Mouse (Mus musculus) c-Kit-positive CD71-positive TER-119-negative erythroid progenitor cells, embryonic 14.5 days (primary cell): Measurements from ENCODE around the gene Ostm1.

ENCODE experiments used
- DNase-seq: peaks from one replicate; pipeline ENCODE4 v3.0.0-alpha.2; 2013; ENCODE audit warnings: low read depth

Gene Ostm1

DNA sequence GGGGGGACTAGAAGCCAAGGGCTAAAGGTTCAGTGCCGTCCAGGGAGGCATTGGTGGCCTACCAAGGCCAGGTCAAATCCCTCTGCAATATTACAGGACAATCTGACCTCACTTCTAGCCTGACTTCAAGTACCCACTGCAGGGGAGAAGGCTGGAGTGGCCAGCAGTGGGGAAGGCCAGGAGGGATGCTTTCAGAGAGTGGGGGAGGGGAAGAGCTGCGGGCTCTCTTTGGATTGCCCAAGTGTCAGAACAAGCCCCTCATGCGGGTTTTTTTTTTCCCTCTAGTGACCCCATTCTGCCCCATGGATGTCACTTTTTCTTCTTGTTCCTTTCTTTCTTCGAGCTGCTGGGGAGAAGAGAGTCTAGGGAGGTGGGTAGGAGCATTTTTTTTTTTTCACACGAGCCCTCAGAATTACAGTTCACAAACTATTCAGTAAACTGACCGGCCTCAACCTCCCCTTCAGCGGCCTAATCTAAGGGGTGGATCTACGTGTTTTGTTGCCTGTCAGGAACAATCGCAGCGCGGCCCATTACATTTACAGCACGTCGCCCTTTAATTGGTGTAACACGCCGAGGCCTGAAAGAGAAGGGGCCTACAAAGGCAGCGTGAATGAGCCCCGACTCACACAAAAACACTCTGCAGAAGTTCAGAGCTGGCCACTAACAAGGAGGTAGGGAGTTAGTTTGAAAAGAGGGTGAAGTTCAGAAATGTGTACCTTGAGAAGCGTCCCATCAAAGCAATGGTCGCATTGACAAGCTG lies 47.2 kb downstream of the Ostm1 start:
- DNase-seq = no peak

DNA sequence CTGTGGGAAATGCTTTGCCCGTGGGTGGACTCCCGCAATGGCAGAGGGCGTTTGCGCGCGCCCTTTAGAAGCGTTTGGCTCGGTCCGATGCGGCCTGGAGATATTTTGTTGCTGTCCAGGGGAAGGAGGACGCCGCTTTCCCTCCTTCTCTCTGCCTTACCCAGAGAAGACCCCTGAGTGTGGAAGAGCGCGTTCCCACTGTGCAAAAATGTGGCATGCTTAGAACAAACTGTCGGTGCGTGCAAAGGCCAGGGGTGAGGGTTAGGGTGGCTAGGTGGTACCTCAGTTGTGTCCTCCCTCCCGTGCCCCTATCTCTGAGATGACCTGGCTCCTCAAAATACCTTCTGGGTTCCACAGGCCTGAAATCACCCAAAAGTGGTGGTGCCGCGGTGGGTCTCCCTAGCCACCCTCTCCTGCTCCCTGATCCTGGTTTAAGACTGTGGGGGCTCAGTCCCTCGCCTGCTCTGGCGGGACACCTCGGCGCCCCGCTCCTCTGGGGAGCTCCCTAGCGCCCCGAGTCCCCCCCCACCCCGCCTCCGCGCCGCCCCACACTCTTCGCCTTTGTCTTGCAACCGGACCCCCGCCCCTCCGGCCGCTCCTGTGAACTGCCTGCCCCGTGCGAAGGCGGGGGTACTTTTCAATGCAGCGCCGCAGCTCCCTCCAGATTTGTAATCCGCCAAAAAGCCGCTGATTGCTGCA lies 48.3 kb downstream of the Ostm1 start:
- DNase-seq = no peak

DNA sequence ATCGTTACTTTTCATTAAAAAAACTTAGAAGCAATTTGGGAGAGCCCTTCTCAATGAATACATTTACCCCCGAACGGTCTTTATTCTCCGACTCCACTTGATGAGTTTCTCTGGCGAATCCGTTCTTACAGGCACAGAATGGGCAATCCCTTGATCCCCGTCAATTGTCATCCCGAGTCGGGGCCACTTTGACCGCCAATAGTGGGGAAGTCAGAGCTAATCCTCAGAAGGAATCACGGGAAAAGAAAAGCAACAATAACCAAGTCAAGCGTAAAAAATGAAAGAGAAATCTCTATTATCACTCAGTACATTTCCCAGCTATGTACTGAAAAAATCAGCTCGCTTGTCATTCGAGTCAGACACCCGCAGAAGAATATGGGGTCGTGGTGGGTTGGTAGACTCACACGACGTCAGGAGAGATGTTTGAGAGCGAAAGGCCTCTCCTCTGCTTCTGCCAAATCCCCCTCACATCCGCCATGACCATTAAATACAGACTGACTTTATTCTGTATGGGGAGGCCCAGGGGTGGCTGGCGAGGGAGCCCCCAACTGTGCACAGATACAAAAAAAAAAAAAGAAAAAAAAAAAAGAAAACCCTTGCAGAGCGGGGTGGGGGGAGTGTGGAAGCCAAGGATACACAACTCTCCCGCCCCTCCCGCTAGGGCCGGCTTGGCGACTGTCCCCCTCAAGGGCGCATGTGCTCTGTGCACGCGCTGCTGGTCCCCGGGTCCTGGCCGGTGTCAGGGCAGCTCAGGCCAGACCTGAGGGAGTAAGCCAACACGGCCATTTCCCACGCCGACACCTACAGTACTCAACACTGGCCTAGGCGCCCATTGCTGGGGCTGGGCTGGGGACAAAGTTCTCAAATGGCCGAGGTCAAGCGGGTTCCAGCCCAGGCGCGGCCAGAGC lies 49.1 kb downstream of the Ostm1 start:
- DNase-seq = no peak

DNA sequence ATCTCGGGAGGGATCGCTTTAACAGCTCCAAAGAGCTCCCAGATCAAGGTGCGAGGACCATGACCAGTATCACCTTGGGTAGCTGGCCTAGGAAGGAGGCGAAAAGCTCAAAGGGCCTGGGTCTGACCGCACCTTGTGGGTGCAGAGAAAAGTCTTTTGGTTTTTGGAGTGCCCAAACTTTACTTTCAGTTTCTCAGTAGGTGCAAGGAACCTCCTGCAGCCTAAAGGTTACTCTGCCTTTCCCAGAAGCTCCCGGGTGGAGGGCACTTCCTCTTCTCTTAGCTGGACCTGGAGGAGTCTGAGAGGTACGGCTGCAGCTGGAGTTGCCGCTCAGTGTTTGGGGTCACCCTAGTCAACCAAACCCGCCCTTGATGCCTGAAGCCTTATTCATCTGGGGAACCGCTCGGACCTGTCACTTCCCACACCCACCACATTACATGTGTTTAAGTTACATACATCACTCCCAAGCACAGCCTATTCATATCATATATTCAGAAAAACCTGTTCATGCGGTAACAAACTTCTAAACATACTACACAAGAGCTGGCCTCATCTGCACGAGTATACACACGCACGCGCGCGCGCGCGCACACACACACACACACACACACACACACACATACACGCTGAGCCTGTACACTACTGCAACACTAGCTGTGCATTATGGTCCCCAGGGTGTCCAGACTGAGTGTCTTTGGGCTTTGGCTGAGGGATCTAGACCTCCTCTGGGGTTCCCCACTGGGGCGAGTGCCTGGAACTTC lies 49.9 kb downstream of the Ostm1 start:
- DNase-seq = no peak

- no peak for DNase-seq
These were observed 50.6 kb downstream of the Ostm1 start for GRCm38 (mm10) chr10:42634122-42634720.

- no peak for DNase-seq
These were observed 51.4 kb downstream of the Ostm1 start for GRCm38 (mm10) chr10:42635046-42635445.

DNA sequence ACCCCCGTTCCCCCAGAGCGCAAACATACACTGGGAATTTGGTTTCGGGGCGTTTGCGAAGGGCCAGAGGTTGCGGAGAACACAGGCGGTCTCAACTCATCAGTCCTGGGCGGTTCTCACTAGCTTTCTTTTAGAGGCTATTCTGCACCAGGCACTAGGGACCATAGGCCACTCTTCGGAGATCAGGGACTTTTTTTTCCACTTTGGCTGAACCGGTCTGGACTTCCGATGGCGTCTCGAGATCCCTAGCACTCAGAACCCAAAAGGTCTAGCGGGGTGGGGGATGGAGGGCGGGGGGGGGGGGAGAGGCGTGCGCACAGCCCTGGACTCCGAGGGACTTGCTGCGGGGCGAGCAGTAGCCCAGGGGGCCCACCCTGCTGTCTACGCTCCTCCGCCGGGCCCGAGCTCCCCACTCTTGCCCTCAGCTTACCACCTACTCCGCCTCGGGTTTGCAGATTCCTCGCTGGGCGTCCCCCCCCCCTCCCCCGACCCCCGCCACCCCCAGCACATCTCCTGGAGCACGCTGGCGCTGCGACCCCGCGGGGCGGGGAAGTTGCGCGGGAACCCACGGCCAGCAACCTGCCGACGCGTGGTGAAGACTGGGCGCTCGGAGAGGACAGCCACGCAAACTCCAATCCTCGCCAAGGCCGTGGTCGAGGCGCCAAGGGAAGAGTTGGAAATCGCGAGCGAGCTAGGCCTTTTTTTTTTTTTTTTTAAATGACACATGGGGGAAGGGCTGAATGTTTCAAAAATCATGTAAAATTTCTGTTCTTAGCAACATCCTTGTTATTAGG lies 52.1 kb downstream of the Ostm1 start:
- no peak for DNase-seq

GRCm38 (mm10) chr10:42636360-42637182 lies 52.9 kb downstream of the Ostm1 start:
- DNase-seq = no peak

DNA sequence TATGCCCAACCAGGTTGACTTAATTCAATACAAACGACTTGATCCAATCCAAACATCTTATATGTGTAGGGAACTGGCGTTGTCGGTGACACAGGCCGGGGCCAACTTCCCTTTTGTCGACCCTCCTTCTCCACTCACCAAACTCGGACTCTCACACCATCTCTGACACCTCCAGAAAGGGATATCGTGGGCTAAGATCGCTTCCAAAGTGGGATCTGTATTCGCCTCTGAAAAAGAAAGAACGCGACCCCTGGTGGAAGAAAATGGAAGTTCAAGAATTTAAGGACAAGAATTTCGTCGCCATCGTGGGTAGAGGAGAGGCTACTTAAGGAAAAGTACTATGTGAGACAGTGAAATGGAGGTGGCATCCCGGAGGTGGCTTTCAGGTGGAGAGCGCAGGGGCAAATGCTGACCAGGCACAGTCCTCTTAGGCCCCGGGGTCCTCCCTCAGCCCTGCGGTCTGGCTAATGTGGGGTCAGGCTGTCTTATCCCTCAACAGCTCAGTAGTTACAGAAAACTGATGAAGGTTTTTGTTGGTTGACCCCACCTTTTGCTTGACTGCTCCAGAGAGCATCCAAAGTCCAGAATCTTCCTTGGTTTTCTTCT lies 53.7 kb downstream of the Ostm1 start:
- peak; percentile 80 for DNase-seq

GRCm38 (mm10) chr10:42639856-42640255 lies 56.2 kb downstream of the Ostm1 start:
- DNase-seq = no peak

- DNase-seq = no peak
These were observed 60.0 kb downstream of the Ostm1 start for GRCm38 (mm10) chr10:42643638-42644037.

- no peak for DNase-seq
These were observed 62.7 kb downstream of the Ostm1 start for GRCm38 (mm10) chr10:42646340-42646739.

GRCm38 (mm10) chr10:42661916-42662315 lies 78.3 kb downstream of the Ostm1 start:
- DNase-seq = no peak

DNA sequence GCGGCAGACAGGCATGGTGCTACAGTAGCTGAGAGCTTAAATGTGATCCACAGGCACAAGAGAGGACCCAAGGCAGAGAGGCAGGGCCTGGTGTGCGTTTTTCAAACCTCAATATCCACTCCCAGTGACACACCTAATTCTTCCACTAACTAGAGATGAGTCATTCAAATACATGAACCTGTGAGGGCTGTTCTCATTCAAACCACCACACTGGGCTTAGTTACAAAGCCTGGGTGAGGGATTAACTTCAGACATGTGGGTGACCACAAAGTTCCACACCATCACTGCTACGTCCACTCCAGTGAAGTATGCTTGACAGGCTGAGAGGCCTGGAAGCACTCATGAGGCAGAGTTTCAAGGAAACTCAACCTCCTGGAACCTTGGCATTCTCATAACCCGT lies 86.3 kb downstream of the Ostm1 start:
- DNase-seq = no peak

DNA sequence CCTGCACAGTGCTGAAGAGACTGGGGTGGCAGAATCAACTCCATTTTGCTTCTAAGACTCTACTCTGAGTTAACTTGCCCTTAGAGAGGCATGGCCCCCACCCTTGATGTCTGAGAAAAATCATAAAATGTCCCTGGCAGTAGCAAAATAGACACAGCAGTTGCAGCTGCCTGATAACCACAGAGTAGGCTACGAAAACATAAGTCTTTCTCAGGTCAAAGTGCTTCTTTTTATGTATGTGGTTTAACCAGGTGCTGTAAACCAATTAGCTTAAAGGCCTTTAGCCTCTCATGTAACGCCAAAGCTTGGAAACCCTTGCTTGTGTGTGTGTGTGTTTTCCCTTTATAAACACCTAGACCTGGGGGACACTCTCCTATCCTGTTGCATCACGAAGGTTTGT lies 89.2 kb downstream of the Ostm1 start:
- no peak for DNase-seq

- DNase-seq = no peak
These were observed 91.9 kb downstream of the Ostm1 start for GRCm38 (mm10) chr10:42675571-42675970.

GRCm38 (mm10) chr10:42678331-42678730 lies 94.7 kb downstream of the Ostm1 start:
- DNase-seq = no peak

DNA sequence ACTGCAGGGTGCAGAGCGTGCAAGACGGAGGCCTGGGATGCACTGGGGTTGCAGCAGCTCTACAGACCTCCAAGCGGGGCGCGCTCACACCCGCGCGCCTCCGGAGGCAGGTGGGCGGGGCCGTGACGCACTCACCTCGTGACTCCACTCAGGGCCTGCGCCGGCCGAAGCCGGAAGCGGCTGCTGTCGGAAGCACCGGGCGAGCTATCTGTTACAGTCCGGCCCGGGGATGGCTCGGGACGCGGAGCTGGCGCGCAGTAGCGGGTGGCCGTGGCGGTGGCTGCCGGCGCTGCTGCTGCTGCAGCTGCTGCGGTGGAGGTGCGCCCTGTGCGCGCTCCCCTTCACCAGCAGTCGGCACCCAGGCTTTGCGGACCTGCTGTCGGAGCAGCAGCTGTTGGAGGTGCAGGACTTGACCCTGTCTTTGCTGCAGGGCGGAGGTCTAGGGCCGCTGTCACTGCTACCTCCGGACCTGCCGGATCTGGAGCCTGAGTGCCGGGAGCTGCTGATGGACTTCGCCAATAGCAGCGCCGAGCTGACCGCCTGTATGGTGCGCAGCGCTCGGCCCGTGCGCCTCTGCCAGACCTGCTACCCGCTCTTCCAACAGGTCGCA lies 95.2 kb downstream of the Ostm1 start:
- peak; percentile 84 for DNase-seq

- DNase-seq = no peak
These were observed 96.0 kb downstream of the Ostm1 start for GRCm38 (mm10) chr10:42679586-42679985.
